Mouse (Mus musculus) embryo, embryonic 10.5 days (tissue): ENCODE results near the gene Ranbp3.

Experiments
- DNase-seq: peaks from one replicate; pipeline ENCODE4 v3.0.0-alpha.2; 2015; ENCODE audit warnings: low spot score

The Ranbp3 gene

DNA sequence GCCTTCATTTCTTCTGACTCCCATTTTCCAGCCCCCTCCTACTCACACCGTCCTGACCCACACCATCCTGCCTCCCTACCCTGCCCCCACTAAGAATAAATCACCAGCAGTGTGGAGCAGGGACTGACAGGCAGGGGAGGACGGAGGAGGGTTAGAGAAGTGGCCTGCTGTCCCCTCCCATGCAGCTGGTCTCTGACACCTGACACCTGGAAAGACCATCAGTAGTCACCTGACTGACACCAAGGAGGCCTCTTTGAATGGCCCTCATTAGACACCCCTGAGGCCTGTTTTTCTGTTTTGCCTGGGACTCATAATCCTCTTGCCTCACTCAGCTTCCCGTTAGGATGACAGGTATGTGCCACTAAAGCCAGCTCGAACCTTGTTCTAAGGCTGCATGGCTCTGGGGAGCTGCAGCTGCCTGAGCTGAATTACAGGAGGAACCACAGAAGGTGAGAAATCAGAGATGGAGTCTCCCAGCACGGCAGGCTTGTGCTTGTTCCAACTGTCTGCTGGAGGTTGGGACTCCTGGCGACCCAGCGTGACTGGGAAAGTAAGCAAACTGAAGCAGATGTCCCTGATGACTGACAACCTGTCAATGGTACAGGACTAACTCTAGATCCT, 54.0 kb downstream of the Ranbp3 start:
- peak; percentile 49 for DNase-seq

DNA sequence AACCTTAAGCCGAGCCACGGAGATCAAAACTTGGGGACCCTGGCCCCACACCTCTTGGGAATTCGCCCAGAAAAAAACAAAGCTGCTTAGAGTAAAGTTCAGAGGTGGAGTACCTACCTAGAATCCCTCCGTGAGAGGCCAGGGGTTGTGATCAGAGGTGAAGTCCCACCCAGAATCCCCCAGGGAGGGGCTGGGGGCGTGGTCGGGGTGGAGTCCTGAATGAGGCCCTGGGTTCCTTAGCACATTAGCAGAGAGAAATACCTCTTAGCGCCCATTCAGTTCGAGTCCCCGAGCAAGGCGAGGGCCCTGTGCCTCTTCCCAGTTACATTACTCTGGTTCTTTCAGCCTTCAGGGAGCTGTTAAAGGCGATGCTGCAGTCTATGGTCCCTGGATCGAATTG, 54.6 kb downstream of the Ranbp3 start:
- DNase-seq: peak; percentile 46

DNA sequence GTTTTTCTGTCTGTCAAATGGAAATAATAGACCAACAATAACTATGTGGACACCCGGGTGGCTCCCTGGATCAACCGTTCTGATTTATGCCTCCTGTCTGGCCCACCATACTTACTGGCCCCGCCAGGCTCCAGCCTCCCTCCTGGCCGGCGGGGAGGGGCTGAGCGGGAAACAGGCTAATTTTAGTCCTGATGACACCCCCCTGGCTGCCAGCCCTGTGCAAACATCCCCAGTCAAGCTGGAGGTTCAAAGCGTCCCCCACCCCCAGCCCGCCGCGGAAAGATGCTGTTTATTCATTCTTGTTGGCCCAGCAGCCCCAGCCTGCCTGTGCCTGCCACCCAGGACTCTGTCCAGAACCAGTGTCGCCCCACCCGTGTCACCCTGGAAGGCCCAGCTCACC, 55.0 kb downstream of the Ranbp3 start:
- DNase-seq: no peak

DNA sequence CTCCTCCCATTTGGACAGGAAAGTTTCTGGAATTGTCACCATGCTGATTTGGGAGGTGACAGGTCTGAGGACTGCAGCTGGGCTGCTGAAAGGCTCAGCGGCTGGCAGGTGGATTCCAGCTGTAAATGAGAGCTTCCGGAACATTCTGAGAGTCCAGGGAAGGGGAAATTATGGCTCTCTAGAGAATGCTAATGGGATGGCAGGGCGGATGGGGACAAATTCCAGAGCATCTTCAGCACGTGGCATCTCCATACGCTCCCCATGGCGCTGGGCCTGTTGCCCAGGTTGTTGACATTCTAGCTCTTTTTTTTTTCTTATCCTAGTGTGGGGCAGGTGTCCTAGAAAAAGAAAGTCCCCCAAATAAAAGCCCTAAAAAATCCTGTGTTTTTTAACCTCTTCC, 56.1 kb downstream of the Ranbp3 start:
- peak; percentile 17 for DNase-seq

DNA sequence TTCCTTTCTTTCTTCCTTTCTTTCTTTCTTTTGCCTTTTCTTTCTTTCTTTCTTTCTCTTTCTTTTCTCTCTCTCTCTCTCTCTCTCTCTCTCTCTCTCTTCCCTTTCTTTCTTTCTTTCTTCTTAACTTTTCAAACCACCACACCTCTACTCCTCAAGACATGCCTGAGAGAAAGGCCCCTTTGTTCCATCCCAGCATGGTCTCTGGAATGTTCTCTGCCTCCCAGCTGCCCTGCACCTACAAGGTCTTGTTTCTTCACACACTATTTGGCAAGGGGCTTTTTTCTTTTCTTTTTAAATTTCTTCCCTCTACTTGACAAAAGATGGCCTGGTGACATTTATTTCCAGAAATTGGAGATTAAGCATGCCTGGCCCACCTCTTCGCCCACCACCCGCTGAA, 56.6 kb downstream of the Ranbp3 start:
- DNase-seq: no peak

DNA sequence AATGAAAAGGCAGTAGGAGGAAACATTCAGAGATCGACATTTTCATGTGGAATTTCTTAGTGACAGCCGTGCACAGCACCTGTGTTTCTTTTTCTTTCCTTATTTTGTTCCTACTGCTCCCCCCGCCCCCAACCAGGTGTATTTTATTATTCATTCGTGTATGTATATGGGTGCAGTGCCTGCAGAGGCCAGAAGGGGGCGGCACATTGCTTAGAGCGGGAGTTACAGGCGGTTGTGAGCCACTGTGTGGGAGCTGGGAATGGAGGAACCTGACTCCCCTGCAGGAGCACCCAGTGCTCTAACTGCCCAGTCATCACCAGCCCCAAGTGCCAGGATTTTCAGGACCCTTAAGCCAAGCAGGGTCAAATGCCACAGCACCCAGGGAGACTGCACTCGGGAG, 63.4 kb downstream of the Ranbp3 start:
- no peak for DNase-seq

DNA sequence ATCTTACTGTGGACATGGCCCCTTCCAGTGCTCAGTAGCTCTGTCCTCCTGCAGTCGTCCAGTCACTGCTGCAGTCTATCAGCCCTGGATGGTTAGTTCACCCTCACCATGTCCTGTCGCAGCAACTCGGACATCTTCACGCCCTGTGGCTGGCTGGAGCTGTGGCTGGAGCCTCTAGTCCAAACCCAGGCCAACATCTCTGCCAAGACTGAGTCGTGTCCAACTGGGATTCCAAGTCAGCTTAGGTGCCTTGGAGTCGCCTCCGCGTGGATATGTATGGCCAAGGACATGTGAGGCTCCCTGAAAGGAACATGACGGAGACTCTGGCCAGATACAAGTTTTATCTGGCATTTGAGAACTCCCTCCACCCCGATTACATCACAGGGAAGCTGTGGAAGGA, 65.1 kb downstream of the Ranbp3 start:
- DNase-seq: no peak

DNA sequence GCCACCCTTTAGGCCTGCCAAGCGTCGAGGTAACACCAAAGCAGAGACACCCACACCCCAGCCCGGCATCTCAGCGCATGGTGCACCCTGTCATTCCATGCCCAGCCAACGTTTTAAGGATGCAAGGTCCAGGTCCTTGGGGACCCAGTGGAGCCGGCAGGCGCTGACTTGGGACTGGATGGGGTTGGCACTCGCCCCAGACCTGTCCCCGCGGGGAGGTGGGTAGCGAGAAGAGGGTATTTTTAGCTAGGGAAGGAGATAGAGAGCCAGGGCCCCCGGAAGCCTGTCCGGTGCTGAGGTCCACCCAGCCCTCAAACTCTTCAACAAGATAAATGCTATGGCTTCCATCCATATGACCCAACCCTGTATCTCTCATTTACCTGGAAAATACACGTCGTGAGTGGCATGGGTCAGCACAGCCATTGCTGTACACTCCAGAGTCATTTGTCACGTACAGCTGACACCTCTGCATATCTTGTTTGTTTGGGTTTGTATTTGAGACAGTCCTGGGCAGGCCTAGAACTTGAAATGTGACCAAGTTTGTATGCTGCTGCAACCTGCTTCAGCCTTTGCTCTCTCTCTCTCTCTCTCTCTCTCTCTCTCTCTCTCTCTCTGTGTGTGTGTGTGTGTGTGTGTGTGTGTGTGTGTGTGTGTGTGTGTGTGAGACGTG, 67.2 kb downstream of the Ranbp3 start:
- DNase-seq: no peak

DNA sequence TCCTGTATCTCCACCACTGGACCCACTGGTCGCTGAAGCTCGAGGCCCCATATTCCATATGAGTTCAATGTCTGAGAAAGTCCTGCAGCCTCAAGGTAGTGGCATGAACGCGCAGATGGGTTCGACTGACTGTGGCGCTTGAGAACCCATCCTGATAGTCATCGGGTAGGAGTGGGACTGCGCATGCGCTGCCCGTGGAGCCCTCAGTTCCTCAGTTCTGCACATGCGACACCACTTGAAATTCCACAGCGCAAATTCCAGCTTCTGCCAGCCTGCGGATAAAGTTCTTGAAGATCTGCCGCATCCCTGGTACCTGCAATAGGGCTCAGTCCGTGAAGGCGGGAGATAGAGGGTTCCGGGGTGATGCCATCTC, 67.7 kb downstream of the Ranbp3 start:
- no peak for DNase-seq

DNA sequence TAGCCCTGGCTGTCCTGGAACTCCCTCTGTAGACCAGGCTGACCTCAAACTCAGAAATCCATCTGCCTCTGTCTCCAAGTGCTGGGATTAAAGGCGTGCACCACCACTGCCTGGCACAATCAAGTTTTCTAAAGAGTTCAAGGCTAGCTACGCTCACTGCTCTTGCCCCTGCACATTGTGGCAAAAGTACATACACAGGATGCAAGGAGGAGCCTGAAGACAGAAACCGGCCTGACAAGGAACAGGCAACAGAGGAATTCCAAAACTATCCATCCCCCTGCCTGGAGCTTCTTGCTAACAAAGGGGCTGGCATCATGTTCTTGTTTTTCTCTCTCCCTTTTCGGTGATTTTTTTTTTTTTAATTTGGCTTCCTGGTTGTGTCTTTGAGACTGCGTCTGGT, 71.1 kb downstream of the Ranbp3 start:
- DNase-seq: no peak

DNA sequence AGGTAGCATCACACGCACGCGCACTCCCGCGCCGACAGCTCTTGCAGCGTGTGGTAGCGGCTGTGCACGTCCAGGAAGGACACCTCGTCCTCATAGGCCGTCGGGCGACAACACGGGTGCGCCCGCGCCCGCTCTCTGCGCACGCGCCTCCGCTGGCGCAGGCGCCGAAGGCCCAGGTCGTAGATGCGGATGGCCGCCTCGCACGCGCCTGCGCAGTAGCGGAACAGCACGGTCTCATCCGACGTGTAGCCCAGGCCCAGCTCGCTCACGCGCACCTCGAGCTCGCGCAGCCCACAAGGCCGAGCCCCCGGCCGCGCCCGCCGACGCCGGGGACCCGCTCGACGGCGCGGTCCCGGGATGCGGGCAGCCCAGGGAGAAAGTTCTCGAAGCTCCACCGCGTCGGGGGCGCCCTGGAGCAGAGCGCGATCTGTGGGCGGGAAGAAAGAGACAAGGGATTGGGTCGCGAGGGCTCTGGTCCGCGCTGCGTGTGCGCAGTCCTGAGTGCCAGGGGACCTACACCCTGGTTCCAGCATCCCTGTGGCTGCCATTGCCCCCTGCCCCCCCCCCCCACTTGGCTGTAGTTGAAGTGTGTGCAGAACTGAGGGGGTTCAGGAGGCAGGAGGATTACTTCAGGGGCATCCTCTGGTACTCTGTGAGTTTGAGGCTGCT, 78.4 kb downstream of the Ranbp3 start:
- peak; percentile 64 for DNase-seq

DNA sequence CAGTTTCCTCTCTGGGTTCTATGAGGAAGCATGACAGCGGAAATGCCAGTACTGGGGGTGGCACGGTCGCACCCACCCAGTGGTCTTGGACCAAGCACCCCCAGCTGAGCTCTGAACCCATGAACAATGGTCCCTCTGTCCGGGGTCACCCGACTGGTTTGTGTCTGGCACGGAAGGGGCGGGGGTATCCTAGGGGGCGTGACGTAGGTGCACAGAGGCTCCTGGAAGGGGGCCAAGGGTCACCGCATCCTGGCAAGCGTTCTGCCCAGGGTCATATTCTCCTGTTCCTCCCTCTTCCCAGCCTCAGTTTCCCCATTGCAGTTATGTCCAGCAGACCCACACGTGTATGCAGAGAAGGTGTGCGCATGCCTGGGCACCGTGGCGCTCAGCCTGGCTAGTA, 80.4 kb downstream of the Ranbp3 start:
- no peak for DNase-seq

DNA sequence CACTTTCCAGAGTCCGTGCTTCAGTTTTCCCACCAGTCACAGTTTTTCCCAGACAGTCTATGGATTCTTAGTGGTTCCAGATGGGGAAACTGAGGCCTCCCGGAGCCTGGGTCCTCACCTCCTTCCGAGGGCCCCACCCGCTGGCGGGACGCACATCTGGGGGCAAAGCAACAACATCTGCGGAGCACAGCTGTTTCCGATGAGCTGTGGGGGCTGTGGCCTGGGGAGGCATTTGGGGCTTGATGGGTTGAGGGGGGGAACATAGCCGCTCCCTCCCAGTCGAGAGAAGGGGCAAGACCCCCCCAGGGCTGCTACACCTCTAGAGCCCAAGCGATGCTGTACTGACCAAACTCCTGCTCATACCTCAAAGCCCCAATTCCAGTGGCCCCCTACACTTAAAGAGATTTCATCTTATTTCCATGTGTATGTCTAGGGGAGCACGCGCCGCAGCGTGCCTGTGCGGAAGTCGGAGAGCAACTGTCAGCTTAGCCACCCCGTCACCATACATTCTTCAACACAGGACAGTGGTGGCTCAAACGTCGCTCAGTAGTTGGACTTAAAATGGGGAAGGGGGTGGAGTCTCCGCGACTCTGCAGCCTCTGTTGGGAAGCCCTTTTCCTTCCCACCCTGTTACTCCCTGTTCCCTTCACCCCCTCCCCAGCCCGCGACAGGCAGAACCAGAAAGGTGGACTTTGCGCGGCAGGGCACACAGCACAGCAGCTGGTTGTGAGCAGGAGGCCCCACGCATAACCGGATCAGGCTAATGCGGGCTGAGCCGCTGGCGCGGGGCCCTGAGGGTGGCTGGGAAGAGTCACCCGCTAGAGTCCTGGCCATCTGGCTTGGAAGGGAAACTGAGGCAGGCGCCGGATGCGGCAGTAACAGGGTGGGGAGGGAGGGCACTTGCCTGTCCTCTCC, 81.4 kb downstream of the Ranbp3 start:
- DNase-seq: no peak

DNA sequence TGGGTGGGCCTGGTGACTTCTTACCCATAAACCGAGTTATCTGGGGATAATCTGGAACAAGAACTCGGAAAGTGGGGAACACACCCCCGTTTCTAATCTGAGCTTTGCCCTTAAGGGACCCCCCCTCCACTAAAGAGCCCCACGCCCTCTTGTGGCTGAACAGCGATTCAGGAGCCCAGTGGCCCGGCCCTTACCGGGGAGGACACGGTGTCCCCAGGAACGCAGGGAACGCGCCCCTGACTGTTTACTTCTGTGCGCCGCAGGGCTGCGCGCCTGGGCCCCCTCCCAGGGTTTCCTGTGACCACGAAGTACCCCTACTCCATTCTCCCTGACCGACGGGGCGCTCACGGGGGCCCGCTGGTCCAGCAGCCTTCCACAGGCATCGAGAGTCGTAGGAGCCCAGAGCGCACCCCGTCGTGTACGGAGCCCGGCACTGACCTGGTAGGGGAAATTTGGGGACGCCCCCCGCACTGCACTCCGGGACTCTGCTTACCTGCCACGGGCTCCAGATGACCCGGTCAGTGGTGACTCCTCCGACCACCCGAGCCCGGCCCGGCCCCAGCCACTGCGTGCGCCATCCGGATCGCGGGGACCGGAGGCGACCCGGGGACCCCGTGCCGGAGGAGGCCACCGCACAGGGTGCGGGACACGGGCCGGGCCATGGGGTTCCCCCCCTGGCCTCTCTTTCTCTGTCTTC, 83.8 kb downstream of the Ranbp3 start:
- no peak for DNase-seq

DNA sequence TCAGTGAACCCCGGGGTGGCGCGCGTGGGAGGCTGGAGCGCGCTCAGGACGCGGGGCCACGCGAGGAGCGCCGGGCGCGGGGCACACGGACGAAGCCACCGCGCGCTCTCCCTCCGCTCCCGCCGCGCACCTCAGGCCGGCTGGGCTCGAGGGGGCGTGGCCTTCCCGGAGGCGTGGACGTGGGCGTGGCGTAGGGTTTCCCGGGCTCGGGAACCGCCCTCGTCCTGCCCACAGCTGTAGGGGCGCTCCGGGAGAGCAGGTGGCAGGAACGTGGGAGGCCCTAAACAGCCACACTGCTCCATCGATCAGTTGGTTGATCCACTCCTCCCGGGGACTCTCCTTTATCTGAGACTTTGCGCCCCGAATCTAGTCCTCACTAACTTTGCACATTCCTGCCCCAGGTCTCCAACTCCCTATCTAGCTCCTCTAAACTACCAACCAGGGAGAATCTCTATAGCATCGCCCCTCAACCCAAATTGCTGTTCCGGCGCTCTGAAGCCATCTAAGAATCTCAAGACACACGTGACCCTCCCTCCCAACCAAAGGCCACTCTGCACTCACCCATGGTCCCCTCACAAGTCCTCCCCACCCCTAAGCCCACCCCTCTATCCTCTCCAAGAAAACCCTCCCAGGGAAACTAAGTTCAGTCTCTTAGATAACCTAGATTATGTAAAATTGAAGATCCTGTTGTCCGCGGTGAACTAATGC, 84.5 kb downstream of the Ranbp3 start, which contains the start of gene Nrtn:
Nrtn (minus strand) TSS at position 115 of the 708 bp plus-strand sequence.
- peak; percentile 88 for DNase-seq

DNA sequence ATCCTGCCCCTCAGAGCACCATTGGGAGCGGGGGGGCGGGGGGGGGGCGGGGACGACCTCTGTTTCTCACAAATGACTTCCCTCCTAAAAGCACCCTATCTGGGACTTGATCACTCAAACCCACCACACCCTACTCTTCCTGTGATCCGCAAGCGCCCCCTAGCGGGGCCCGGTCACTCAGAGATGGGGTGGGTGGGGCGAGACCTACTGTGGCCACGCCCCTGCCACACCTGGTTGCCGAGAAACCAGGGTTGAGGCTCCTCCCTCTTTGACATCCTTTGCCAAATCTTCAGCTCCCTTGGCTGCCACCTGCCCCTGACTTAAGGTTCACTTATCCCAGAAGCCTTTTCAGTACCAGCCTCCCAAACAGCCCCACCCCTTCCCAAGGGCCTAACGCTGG, 85.0 kb downstream of the Ranbp3 start:
- peak; percentile 63 for DNase-seq

DNA sequence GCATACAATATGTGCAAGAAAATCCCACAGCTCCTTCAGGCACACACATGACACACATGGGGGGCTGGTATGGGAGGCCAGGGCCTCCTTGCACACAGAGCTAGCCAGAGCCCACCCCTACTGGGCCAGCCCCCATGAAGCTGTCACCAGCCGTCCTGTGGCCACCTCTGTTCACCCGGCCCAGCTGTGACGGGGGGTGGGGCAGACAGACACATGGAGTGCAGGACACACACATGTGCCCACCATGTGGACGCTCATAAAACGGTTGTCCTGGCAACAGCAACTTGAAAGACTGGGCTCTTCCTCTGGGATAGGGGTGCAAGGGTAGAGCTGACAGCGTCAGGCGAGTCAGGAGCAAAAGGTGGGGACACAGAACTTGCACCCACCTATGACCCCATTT, 86.2 kb downstream of the Ranbp3 start:
- DNase-seq: peak; percentile 40

DNA sequence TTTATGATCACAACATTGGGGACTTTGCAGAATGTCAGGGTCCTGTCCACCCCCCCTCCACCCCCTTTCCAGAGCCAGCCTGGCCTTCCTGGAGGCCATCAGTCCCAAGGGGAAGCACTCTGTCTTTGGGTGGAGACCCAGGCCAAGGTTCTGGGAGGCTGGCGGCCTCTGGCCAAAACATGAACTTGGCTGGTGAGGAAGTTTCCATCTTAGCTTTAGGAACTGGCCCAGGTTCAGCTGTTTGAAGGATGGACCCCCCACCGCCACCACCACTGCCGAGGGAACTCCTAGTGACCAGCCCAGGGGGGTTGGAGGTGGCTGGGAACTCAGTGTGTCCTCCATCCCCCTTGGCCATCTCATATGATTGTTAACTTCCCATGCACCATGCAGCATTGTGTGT, 88.0 kb downstream of the Ranbp3 start:
- DNase-seq: no peak
